Mouse (Mus musculus) ES-Bruce4 (cell line): ENCODE measurements at regions not wholly inside any gene's neighbourhood (a gene's known extent, or its start where the extent isn't known, plus 50 kb on each side); places are given as distances from the start of the nearest gene placed in this dataset.

ENCODE experiments used
- H3K27ac ChIP-seq: 2 replicates; pipeline ENCODE4 v1.5.1; 2012; ENCODE audit warnings: low read length, inconsistent platforms; ENCODE audit not compliant: insufficient read depth
- H3K27me3 ChIP-seq: 2 replicates; pipeline ENCODE4 v1.6.1; 2012; ENCODE audit warnings: mild to moderate bottlenecking, low read length, inconsistent platforms; ENCODE audit not compliant: control insufficient read depth, poor library complexity, insufficient read depth, severe bottlenecking
- H3K36me3 ChIP-seq: 2 replicates; pipeline ENCODE4 v1.6.1; 2012; ENCODE audit warnings: inconsistent platforms, mild to moderate bottlenecking, low read length, moderate library complexity; ENCODE audit not compliant: control insufficient read depth, poor library complexity, insufficient read depth, severe bottlenecking
- H3K4me1 ChIP-seq: one replicate; pipeline ENCODE4 v1.8.1; 2011; ENCODE audit warnings: low read length; ENCODE audit not compliant: control insufficient read depth, insufficient read depth
- H3K4me3 ChIP-seq: 2 replicates; pipeline ENCODE4 v1.5.1; 2011; ENCODE audit warnings: low read depth, mild to moderate bottlenecking, low read length
- H3K9ac ChIP-seq: 2 replicates; pipeline ENCODE4 v1.6.1; 2012; ENCODE audit warnings: low read depth, mild to moderate bottlenecking, inconsistent platforms; ENCODE audit not compliant: poor library complexity, severe bottlenecking
- H3K9me3 ChIP-seq: replicated peaks from 2 replicates; pipeline ENCODE4 v1.6.1; 2012; ENCODE audit warnings: mild to moderate bottlenecking, low read length, inconsistent platforms; ENCODE audit not compliant: control insufficient read depth, poor library complexity, insufficient read depth, severe bottlenecking
- CTCF ChIP-seq: IDR thresholded peaks from one replicate; pipeline ENCODE4 v1.8.1; 2011; ENCODE audit warnings: low read depth, low read length
- EP300 ChIP-seq: IDR thresholded peaks from 2 replicates; pipeline ENCODE4 v1.6.1; 2011; ENCODE audit warnings: low read depth, low read length; ENCODE audit not compliant: insufficient read depth
- POLR2A ChIP-seq: IDR thresholded peaks from one replicate; pipeline ENCODE4 v1.8.1; 2011; ENCODE audit warnings: low read length; ENCODE audit not compliant: insufficient read depth

GRCm38 (mm10) chr2:166307551-166307950 is 152.1 kb upstream of the Sulf2 start:
- Histone ChIP-seq H3K4me1 (no peaks in the 10 kb centered on the region), H3K27me3 (no peaks in the 10 kb centered on the region), H3K27ac (no peak overlapping the region), H3K9me3 (no peaks in the 10 kb centered on the region), H3K9ac (no peak overlapping the region), H3K4me3 (no peak overlapping the region), H3K36me3 (no peaks in the 10 kb centered on the region)
- TF ChIP-seq CTCF (no peak), EP300 (no peak), POLR2A (no peak)

GRCm38 (mm10) chr2:166305044-166306002 is 149.9 kb upstream of the Sulf2 start:
- Histone ChIP-seq H3K4me1 (no peaks in the 10 kb centered on the region), H3K9me3 (no peaks in the 10 kb centered on the region; the same call in 1 of the 2 replicates), H3K27ac (no peak overlapping the region), H3K4me3 (no peak overlapping the region), H3K27me3 (no peaks in the 10 kb centered on the region), H3K36me3 (no peaks in the 10 kb centered on the region), H3K9ac (no peak overlapping the region)
- TF ChIP-seq POLR2A (no peak), CTCF (no peak), EP300 (no peak)

- Histone ChIP-seq H3K27ac (no peak overlapping the region), H3K27me3 (no peaks in the 10 kb centered on the region), H3K4me3 (no peak overlapping the region), H3K9ac (no peak overlapping the region), H3K9me3 (no peaks in the 10 kb centered on the region; the same call in 1 of the 2 replicates), H3K4me1 (no peaks in the 10 kb centered on the region), H3K36me3 (no peaks in the 10 kb centered on the region)
- TF ChIP-seq CTCF (no peak), EP300 (no peak), POLR2A (no peak)
These were observed 148.4 kb upstream of the Sulf2 start for GRCm38 (mm10) chr2:166303854-166304253.

- TF ChIP-seq POLR2A: no peak
- TF ChIP-seq CTCF: no peak
- TF ChIP-seq EP300: no peak
- Histone ChIP-seq H3K27ac (no peak overlapping the region), H3K4me3 (no peak overlapping the region), H3K36me3 (no peaks in the 10 kb centered on the region), H3K27me3 (no peaks in the 10 kb centered on the region), H3K4me1 (no peaks in the 10 kb centered on the region), H3K9me3 (no peaks in the 10 kb centered on the region; the same call in 1 of the 2 replicates), H3K9ac (no peak overlapping the region)
These were observed 145.7 kb upstream of the Sulf2 start for GRCm38 (mm10) chr2:166301161-166301560.

- Histone ChIP-seq H3K4me1 (no peaks in the 10 kb centered on the region), H3K27ac (no peak overlapping the region), H3K4me3 (no peak overlapping the region), H3K27me3 (no peaks in the 10 kb centered on the region), H3K9me3 (no peaks in the 10 kb centered on the region), H3K9ac (no peak overlapping the region), H3K36me3 (no peaks in the 10 kb centered on the region)
- no peak for TF ChIP-seq EP300
- no peak for TF ChIP-seq POLR2A
- TF ChIP-seq CTCF: no peak
These were observed 139.2 kb upstream of the Sulf2 start for GRCm38 (mm10) chr2:166294672-166295071.

- H3K27ac ChIP-seq: no peak overlapping the region
- no peak for TF ChIP-seq CTCF
- no peak for TF ChIP-seq EP300
- no peak for TF ChIP-seq POLR2A
- no peak overlapping the region for H3K9ac ChIP-seq
- no peaks in the 10 kb centered on the region for H3K27me3 ChIP-seq
- H3K9me3 ChIP-seq: no peaks in the 10 kb centered on the region
- H3K4me3 ChIP-seq: no peak overlapping the region
- H3K4me1 ChIP-seq: no peaks in the 10 kb centered on the region
- H3K36me3 ChIP-seq: no peaks in the 10 kb centered on the region
These were observed 137.5 kb upstream of the Sulf2 start for GRCm38 (mm10) chr2:166292987-166293386.
